9 mouse cellular contexts compared by ENCODE assay signal in genomic region chr11:54884937-54885336, GRCm38 (mm10). TPM values are rescaled to one million over a fixed set of nuclear protein-coding genes. Genes with fewer than 3 reads are reported as not detected.
DNase-seq lines count a peak whose midpoint lies in the region; ATAC-seq and TF ChIP-seq lines count a peak whose summit lies in the region.
"Had no signal": no experiment of that assay in that cellular context is flagged by ENCODE, and none has a peak within 500 bp of the region (broad histone marks: within the 10 kb centered on the region; RNA-seq: fewer than 3 reads in every experiment).

No protein-coding gene starts in this region.

- no peaks in the 10 kb centered on the region for H3K4me1 ChIP-seq in hindbrain, postnatal 0 days (ENCODE audit: insufficient read depth, low read length)
- H3K4me1 ChIP-seq in hindbrain, embryonic 13.5 days (replicated peaks) = peaks cover 6% of the 10 kb centered on the region; the same call in 1 of the 2 replicates
- H3K4me1 ChIP-seq in kidney, adult 2 months (ENCODE audit: control insufficient read depth, insufficient read depth, low read length) = peaks cover 34% of the 10 kb centered on the region
- H3K4me1 ChIP-seq in lung, adult 2 months (ENCODE audit: control insufficient read depth, insufficient read depth, low read length) = peaks cover 14% of the 10 kb centered on the region
- peaks cover 24% of the 10 kb centered on the region for H3K4me1 ChIP-seq in forebrain, embryonic 10.5 days

- no peak overlapping the region for H3K4me2 ChIP-seq in hindbrain, postnatal 0 days (ENCODE audit: low read depth, low read length)
- H3K4me2 ChIP-seq in hindbrain, embryonic 13.5 days = no peak overlapping the region
- H3K4me2 ChIP-seq: embryonic facial prominence, embryonic 12.5 days had no signal

- DNase-seq in hindbrain, postnatal 0 days (ENCODE audit: low spot score) = peak; percentile 37
- DNase-seq in gastrocnemius, postnatal 14 days = peak; percentile 71
- DNase-seq in kidney, adult 2 months = peak; percentile 95
- DNase-seq in lung, adult 2 months = peak; percentile 51
- no peak for DNase-seq in B cell, adult 2 months
- DNase-seq in frontal cortex, postnatal 36 days (ENCODE audit: low spot score in 2 of 2) = no peak
- DNase-seq in forebrain, embryonic 10.5 days (ENCODE audit: extremely low spot score, low spot score) = no peak

- TF ChIP-seq POLR2A in kidney, adult 2 months (IDR thresholded peaks at IDR 0.05; ENCODE audit: low read depth, low read length) = peak; percentile 6
- peak; percentile 36; the same call in 1 of the 2 replicates for TF ChIP-seq POLR2A in lung, adult 2 months (IDR thresholded peaks at IDR 0.05; ENCODE audit: borderline replicate concordance, extremely low read depth, low read depth, low read length)

- no peaks in the 10 kb centered on the region for H3K27me3 ChIP-seq in hindbrain, postnatal 0 days (ENCODE audit: insufficient read depth, low read length)
- peaks cover 10% of the 10 kb centered on the region; the same call in 1 of the 2 replicates for H3K27me3 ChIP-seq in hindbrain, embryonic 13.5 days
- H3K27me3 ChIP-seq in kidney, adult 2 months (replicated peaks; ENCODE audit: control insufficient read depth, insufficient read depth, low read length) = no peaks in the 10 kb centered on the region
- H3K27me3 ChIP-seq in forebrain, embryonic 10.5 days (ENCODE audit: poor library complexity, severe bottlenecking) = no peaks in the 10 kb centered on the region
- H3K27me3 ChIP-seq: embryonic facial prominence, embryonic 12.5 days had no signal

- H3K36me3 ChIP-seq in hindbrain, postnatal 0 days (ENCODE audit: insufficient read depth, low read length) = no peaks in the 10 kb centered on the region
- H3K36me3 ChIP-seq in hindbrain, embryonic 13.5 days = no peaks in the 10 kb centered on the region
- H3K36me3 ChIP-seq in kidney, adult 2 months (ENCODE audit: control insufficient read depth, insufficient read depth, low read length) = no peaks in the 10 kb centered on the region
- H3K36me3 ChIP-seq in forebrain, embryonic 10.5 days (replicated peaks) = no peaks in the 10 kb centered on the region
- H3K36me3 ChIP-seq: embryonic facial prominence, embryonic 12.5 days had no signal

- no peak for TF ChIP-seq CTCF in hindbrain, postnatal 0 days (IDR thresholded peaks at IDR 0.05; ENCODE audit: low read depth)
- no peak for TF ChIP-seq CTCF in kidney, adult 2 months (conservative IDR thresholded peaks at IDR 0.05; ENCODE audit: insufficient read depth, insufficient read length, low read depth, low read length)
- no peak for TF ChIP-seq CTCF in lung, adult 2 months (IDR thresholded peaks at IDR 0.05; ENCODE audit: insufficient read depth, low read length)

- peak overlapping the region; percentile 41; the same call in 1 of the 2 replicates for H3K27ac ChIP-seq in hindbrain, postnatal 0 days
- no peak overlapping the region for H3K27ac ChIP-seq in hindbrain, embryonic 13.5 days
- peak overlapping the region; percentile 82 for H3K27ac ChIP-seq in kidney, adult 2 months (ENCODE audit: insufficient read depth, low read depth, low read length)
- no peak overlapping the region for H3K27ac ChIP-seq in forebrain, embryonic 10.5 days
- H3K27ac ChIP-seq: embryonic facial prominence, embryonic 12.5 days had no signal

- H3K9ac ChIP-seq in hindbrain, postnatal 0 days (replicated peaks; ENCODE audit: low read length) = no peak overlapping the region
- no peak overlapping the region for H3K9ac ChIP-seq in hindbrain, embryonic 13.5 days
- H3K9ac ChIP-seq: embryonic facial prominence, embryonic 12.5 days had no signal

- no peak overlapping the region for H3K4me3 ChIP-seq in hindbrain, postnatal 0 days (ENCODE audit: low read length)
- H3K4me3 ChIP-seq in hindbrain, embryonic 13.5 days = no peak overlapping the region
- H3K4me3 ChIP-seq in kidney, adult 2 months (ENCODE audit: insufficient read depth, low read depth, low read length) = no peak overlapping the region
- H3K4me3 ChIP-seq in lung, adult 2 months (replicated peaks; ENCODE audit: extremely low read depth, low read depth, low read length) = no peak overlapping the region
- H3K4me3 ChIP-seq in forebrain, embryonic 10.5 days = no peak overlapping the region
- H3K4me3 ChIP-seq: embryonic facial prominence, embryonic 12.5 days had no signal

- 30% methylated on average over 5 of the region's 5 CpGs for WGBS in hindbrain, postnatal 0 days
- WGBS in hindbrain, embryonic 13.5 days = 20% methylated on average over 5 of the region's 5 CpGs
- WGBS in kidney, adult 2 months = 3% methylated on average over 5 of the region's 5 CpGs
- whole genome bisulfite sequencing in lung, adult 2 months = 7% methylated on average over 5 of the region's 5 CpGs
- WGBS in forebrain, embryonic 10.5 days = 32% methylated on average over 5 of the region's 5 CpGs

- intact Hi-C loops in gastrocnemius, postnatal 14 days (cut with DNase I; ENCODE audit: low total_unique reads) = no loop called here

- ATAC-seq in hindbrain, postnatal 0 days = no peak
- no peak for ATAC-seq in hindbrain, embryonic 13.5 days (ENCODE audit: low FRiP score)

- no peaks in the 10 kb centered on the region for H3K9me3 ChIP-seq in hindbrain, postnatal 0 days (ENCODE audit: low read length)
- no peaks in the 10 kb centered on the region for H3K9me3 ChIP-seq in hindbrain, embryonic 13.5 days
- H3K9me3 ChIP-seq in forebrain, embryonic 10.5 days = no peaks in the 10 kb centered on the region; the same call in 1 of the 2 replicates
- H3K9me3 ChIP-seq: embryonic facial prominence, embryonic 12.5 days had no signal

RNA-seq across cellular contexts. Expression of gene Gpx3, which starts 17.3 kb away (rescaled TPM):
- total RNA-seq in hindbrain, postnatal 0 days (2014; rRNA removed) = 28.5 and 30.5 TPM in 2 replicates
- 78.0 and 78.1 TPM in 2 replicates for polyA plus RNA-seq in hindbrain, postnatal 0 days (2015; fragmentation: Nextera tagmentation; extraction: Ambion mirVana)
- polyA plus RNA-seq in hindbrain, embryonic 13.5 days (2015; fragmentation: Nextera tagmentation; extraction: Ambion mirVana) = 50.2 and 54.0 TPM in 2 replicates
- total RNA-seq in gastrocnemius, postnatal 14 days (2021) = 10 to 100 TPM; 19.0 to 22.6 TPM
- polyA plus RNA-seq in kidney, adult 2 months (2012; rRNA removed) = 28,844 and 31,623 TPM in 2 replicates
- 693 and 908 TPM in 2 replicates for polyA plus RNA-seq in lung, adult 2 months (2012; rRNA removed)
- 59.5 and 61.2 TPM in 2 replicates for polyA plus RNA-seq in forebrain, embryonic 10.5 days (2016; fragmentation: Nextera tagmentation; extraction: Ambion mirVana)

RNA-seq across cellular contexts. Expression of gene Hint1, which starts 18.8 kb away (rescaled TPM):
- 521 and 547 TPM in 2 replicates for total RNA-seq in hindbrain, postnatal 0 days (2014; rRNA removed)
- 1,077 and 1,085 TPM in 2 replicates for polyA plus RNA-seq in hindbrain, postnatal 0 days (2015; fragmentation: Nextera tagmentation; extraction: Ambion mirVana)
- polyA plus RNA-seq in hindbrain, embryonic 13.5 days (2015; fragmentation: Nextera tagmentation; extraction: Ambion mirVana) = 793 and 823 TPM in 2 replicates
- 100 to 1,000 TPM; 192 to 195 TPM for total RNA-seq in gastrocnemius, postnatal 14 days (2021)
- 1,115 and 1,173 TPM in 2 replicates for polyA plus RNA-seq in kidney, adult 2 months (2012; rRNA removed)
- 251 and 265 TPM in 2 replicates for polyA plus RNA-seq in lung, adult 2 months (2012; rRNA removed)
- polyA plus RNA-seq in forebrain, embryonic 10.5 days (2016; fragmentation: Nextera tagmentation; extraction: Ambion mirVana) = 675 and 687 TPM in 2 replicates

RNA-seq across cellular contexts. Expression of gene Lyrm7, which starts 24.2 kb away (rescaled TPM):
- total RNA-seq in hindbrain, postnatal 0 days (2014; rRNA removed) = 2.6 and 3.1 TPM in 2 replicates
- 5.1 and 5.7 TPM in 2 replicates for polyA plus RNA-seq in hindbrain, postnatal 0 days (2015; fragmentation: Nextera tagmentation; extraction: Ambion mirVana)
- 9.1 and 11.7 TPM in 2 replicates for polyA plus RNA-seq in hindbrain, embryonic 13.5 days (2015; fragmentation: Nextera tagmentation; extraction: Ambion mirVana)
- 10 to 100 TPM; 17.3 to 20.6 TPM for total RNA-seq in gastrocnemius, postnatal 14 days (2021)
- 1.4 and 3.9 TPM in 2 replicates for polyA plus RNA-seq in kidney, adult 2 months (2012; rRNA removed)
- 0.38 and 0.40 TPM in 2 replicates for polyA plus RNA-seq in lung, adult 2 months (2012; rRNA removed)
- 4.1 and 8.0 TPM in 2 replicates for polyA plus RNA-seq in forebrain, embryonic 10.5 days (2016; fragmentation: Nextera tagmentation; extraction: Ambion mirVana)

Comparison
In these comparisons a context has a peak if more than half of its experiments do, and no peak if none do; other contexts are left out.
1. H3K27ac ChIP-seq: peak in hindbrain, postnatal 0 days (single experiment) and kidney, adult 2 months (single experiment); none in hindbrain, embryonic 13.5 days (single experiment) and forebrain, embryonic 10.5 days (single experiment).
2. DNase-seq: peak in hindbrain, postnatal 0 days (single experiment), gastrocnemius, postnatal 14 days (single experiment), kidney, adult 2 months (single experiment) and lung, adult 2 months (single experiment); none in B cell, adult 2 months (0 of 2), frontal cortex, postnatal 36 days (0 of 2) and forebrain, embryonic 10.5 days (single experiment).
3. RNA of gene Gpx3, which starts 17.3 kb away (polyA plus RNA-seq): 28,844 to 31,623 TPM in kidney, adult 2 months; 693 to 908 TPM in lung, adult 2 months, 78.0 to 78.1 TPM in hindbrain, postnatal 0 days, 59.5 to 61.2 TPM in forebrain, embryonic 10.5 days and 50.2 to 54.0 TPM in hindbrain, embryonic 13.5 days; every median in the first group is over 10 times any median in the second.